Mouse (Mus musculus): Measurements from ENCODE around the gene Fez2.
A peak's percentile ranks its signal among the peaks of the same experiment; 100 is the strongest.

Fez2 gene

GRCm38 (mm10) chr17:78417381-78418281, at the start of gene Fez2:
Fez2 (minus strand) TSS chr17:78418152.
- DNase-seq, result peak; percentile 93 to 96

GRCm38 (mm10) chr17:78465500-78465899, 47.5 kb upstream of the Fez2 start:
- DNase-seq, result no peak

GRCm38 (mm10) chr17:78465071-78465470, 47.1 kb upstream of the Fez2 start:
- DNase-seq, result no peak

GRCm38 (mm10) chr17:78460140-78460539, 42.2 kb upstream of the Fez2 start:
- DNase-seq, result no peak

GRCm38 (mm10) chr17:78455556-78455955, 37.6 kb upstream of the Fez2 start:
- no peak for DNase-seq

- peak; percentile 84 to 91 for DNase-seq
Measured at GRCm38 (mm10) chr17:78455114-78455513, 37.2 kb upstream of the Fez2 start.

- DNase-seq, result peak in 1 of 2 experiments; percentile 7
Measured at GRCm38 (mm10) chr17:78454189-78454977, 36.4 kb upstream of the Fez2 start.

- no peak for DNase-seq
Measured at GRCm38 (mm10) chr17:78453529-78453928, 35.6 kb upstream of the Fez2 start.

- DNase-seq, result no peak
Measured at GRCm38 (mm10) chr17:78451886-78452285, 33.9 kb upstream of the Fez2 start.

- DNase-seq, result no peak
Measured at GRCm38 (mm10) chr17:78451332-78451793, 33.4 kb upstream of the Fez2 start.

- DNase-seq, result no peak
Measured at GRCm38 (mm10) chr17:78449635-78450197, 31.8 kb upstream of the Fez2 start.

- no peak for DNase-seq
Measured at GRCm38 (mm10) chr17:78444826-78445225, 26.9 kb upstream of the Fez2 start.

- no peak for DNase-seq
Measured at GRCm38 (mm10) chr17:78440771-78441170, 22.8 kb upstream of the Fez2 start.

GRCm38 (mm10) chr17:78437161-78437560, 19.2 kb upstream of the Fez2 start:
- DNase-seq, result peak; percentile 56 to 69

GRCm38 (mm10) chr17:78435661-78436060, 17.7 kb upstream of the Fez2 start:
- no peak for DNase-seq

GRCm38 (mm10) chr17:78434746-78435145, 16.8 kb upstream of the Fez2 start:
- peak; percentile 61 to 78 for DNase-seq

- DNase-seq, result no peak
Measured at GRCm38 (mm10) chr17:78430374-78430773, 12.4 kb upstream of the Fez2 start.

- DNase-seq, result no peak
Measured at GRCm38 (mm10) chr17:78429051-78429450, 11.1 kb upstream of the Fez2 start.

GRCm38 (mm10) chr17:78425026-78425425, 7.1 kb upstream of the Fez2 start:
- no peak for DNase-seq

GRCm38 (mm10) chr17:78419216-78419615, 1.3 kb upstream of the Fez2 start:
- DNase-seq, result no peak

GRCm38 (mm10) chr17:78415255-78415654, 2.7 kb downstream of the Fez2 start:
- DNase-seq, result no peak

GRCm38 (mm10) chr17:78409900-78410299, 8.1 kb downstream of the Fez2 start:
- DNase-seq, result peak in 1 of 2 experiments; percentile 53

GRCm38 (mm10) chr17:78408386-78408785, 9.6 kb downstream of the Fez2 start:
- no peak for DNase-seq
